Mouse (Mus musculus): ENCODE data around the gene Afm. TPM values are rescaled to one million over a fixed set of nuclear protein-coding genes. Genes with fewer than 3 reads are reported as not detected.

Gene Afm
- polyA plus RNA-seq, 1 experiment from 2014 or later, result not detected

- Histone ChIP-seq H3K9me3 (replicated peaks; ENCODE audit: control insufficient read depth, low read length) (no peaks in the 10 kb centered on the region), H3K27ac (replicated peaks; ENCODE audit: low read depth, low read length) (no peak overlapping the region), H3K27me3 (ENCODE audit: control insufficient read depth, insufficient read depth, low read length) (no peaks in the 10 kb centered on the region), H3K4me2 (ENCODE audit: low read depth, low read length) (no peak overlapping the region), H3K36me3 (replicated peaks; ENCODE audit: control insufficient read depth, insufficient read depth, low read depth, low read length) (no peaks in the 10 kb centered on the region), H3K4me3 (ENCODE audit: low read depth, low read length) (no peak overlapping the region), H3K4me1 (ENCODE audit: control insufficient read depth, insufficient read depth, low read length) (no peaks in the 10 kb centered on the region), H3K9ac (replicated peaks; ENCODE audit: low read length) (no peak overlapping the region)
- WGBS, result 72% methylated on average over 7 of the region's 7 CpGs
- DNase-seq (ENCODE audit: low spot score) (no peak), ATAC-seq (replicated peaks; ENCODE audit: insufficient number of reproducible peaks, low FRiP score, low TSS enrichment, low read depth) (no peak)
These were observed 30.4 kb upstream of the Afm start for GRCm38 (mm10) chr5:90488323-90488722.

GRCm38 (mm10) chr5:90490518-90490917, 28.2 kb upstream of the Afm start, which contains the start of gene Afp:
Gene Afp, plus strand, starts transcription at chr5:90490737.
- DNase-seq (ENCODE audit: low spot score) (no peak), ATAC-seq (replicated peaks; ENCODE audit: insufficient number of reproducible peaks, low FRiP score, low TSS enrichment, low read depth) (no peak)
- H3K9me3 ChIP-seq (replicated peaks; ENCODE audit: control insufficient read depth, low read length), result no peaks in the 10 kb centered on the region
- H3K27me3 ChIP-seq (ENCODE audit: control insufficient read depth, insufficient read depth, low read length), result no peaks in the 10 kb centered on the region
- H3K4me2 ChIP-seq (ENCODE audit: low read depth, low read length), result no peak within 1 kb of the TSS
- no peaks in the 10 kb centered on the region for H3K4me1 ChIP-seq (ENCODE audit: control insufficient read depth, insufficient read depth, low read length)
- no peak within 1 kb of the TSS for H3K9ac ChIP-seq (replicated peaks; ENCODE audit: low read length)
- no peak within 1 kb of the TSS for H3K27ac ChIP-seq (replicated peaks; ENCODE audit: low read depth, low read length)
- no peak within 1 kb of the TSS for H3K4me3 ChIP-seq (ENCODE audit: low read depth, low read length)
- 85% methylated on average over 7 of the region's 7 CpGs for WGBS
- H3K36me3 ChIP-seq (replicated peaks; ENCODE audit: control insufficient read depth, insufficient read depth, low read depth, low read length), result no peaks in the 10 kb centered on the region

- no peak overlapping the region for H3K27ac ChIP-seq (replicated peaks; ENCODE audit: low read depth, low read length)
- H3K27me3 ChIP-seq (ENCODE audit: control insufficient read depth, insufficient read depth, low read length), result no peaks in the 10 kb centered on the region
- no peak overlapping the region for H3K4me2 ChIP-seq (ENCODE audit: low read depth, low read length)
- H3K9ac ChIP-seq (replicated peaks; ENCODE audit: low read length), result no peak overlapping the region
- H3K9me3 ChIP-seq (replicated peaks; ENCODE audit: control insufficient read depth, low read length), result no peaks in the 10 kb centered on the region
- no peak overlapping the region for H3K4me3 ChIP-seq (ENCODE audit: low read depth, low read length)
- H3K36me3 ChIP-seq (replicated peaks; ENCODE audit: control insufficient read depth, insufficient read depth, low read depth, low read length), result no peaks in the 10 kb centered on the region
- no peaks in the 10 kb centered on the region for H3K4me1 ChIP-seq (ENCODE audit: control insufficient read depth, insufficient read depth, low read length)
- DNase-seq (ENCODE audit: low spot score) (no peak), ATAC-seq (replicated peaks; ENCODE audit: insufficient number of reproducible peaks, low FRiP score, low TSS enrichment, low read depth) (no peak)
- 76% methylated on average over 9 of the region's 9 CpGs for WGBS
These were observed 26.3 kb upstream of the Afm start for GRCm38 (mm10) chr5:90492440-90492839.

- Histone ChIP-seq H3K27me3 (ENCODE audit: control insufficient read depth, insufficient read depth, low read length) (no peaks in the 10 kb centered on the region), H3K9me3 (replicated peaks; ENCODE audit: control insufficient read depth, low read length) (no peaks in the 10 kb centered on the region), H3K27ac (replicated peaks; ENCODE audit: low read depth, low read length) (no peak overlapping the region), H3K4me3 (ENCODE audit: low read depth, low read length) (no peak overlapping the region), H3K36me3 (replicated peaks; ENCODE audit: control insufficient read depth, insufficient read depth, low read depth, low read length) (no peaks in the 10 kb centered on the region), H3K9ac (replicated peaks; ENCODE audit: low read length) (no peak overlapping the region), H3K4me2 (ENCODE audit: low read depth, low read length) (no peak overlapping the region), H3K4me1 (ENCODE audit: control insufficient read depth, insufficient read depth, low read length) (no peaks in the 10 kb centered on the region)
- 90% methylated on average over 4 of the region's 4 CpGs for WGBS
- DNase-seq (ENCODE audit: low spot score), result no peak
- no peak for ATAC-seq (replicated peaks; ENCODE audit: insufficient number of reproducible peaks, low FRiP score, low TSS enrichment, low read depth)
These were observed 24.4 kb upstream of the Afm start for GRCm38 (mm10) chr5:90494308-90494707.

GRCm38 (mm10) chr5:90499509-90499908, 19.2 kb upstream of the Afm start:
- ATAC-seq (replicated peaks; ENCODE audit: insufficient number of reproducible peaks, low FRiP score, low TSS enrichment, low read depth) (no peak), DNase-seq (ENCODE audit: low spot score) (no peak)
- WGBS, result 78% methylated on average over 7 of the region's 7 CpGs
- Histone ChIP-seq H3K27me3 (ENCODE audit: control insufficient read depth, insufficient read depth, low read length) (no peaks in the 10 kb centered on the region), H3K36me3 (replicated peaks; ENCODE audit: control insufficient read depth, insufficient read depth, low read depth, low read length) (no peaks in the 10 kb centered on the region), H3K27ac (replicated peaks; ENCODE audit: low read depth, low read length) (no peak overlapping the region), H3K9me3 (replicated peaks; ENCODE audit: control insufficient read depth, low read length) (no peaks in the 10 kb centered on the region), H3K4me1 (ENCODE audit: control insufficient read depth, insufficient read depth, low read length) (no peaks in the 10 kb centered on the region), H3K9ac (replicated peaks; ENCODE audit: low read length) (no peak overlapping the region), H3K4me3 (ENCODE audit: low read depth, low read length) (no peak overlapping the region), H3K4me2 (ENCODE audit: low read depth, low read length) (no peak overlapping the region)

GRCm38 (mm10) chr5:90500714-90501113, 18.0 kb upstream of the Afm start:
- Histone ChIP-seq H3K36me3 (replicated peaks; ENCODE audit: control insufficient read depth, insufficient read depth, low read depth, low read length) (no peaks in the 10 kb centered on the region), H3K9ac (replicated peaks; ENCODE audit: low read length) (no peak overlapping the region), H3K4me2 (ENCODE audit: low read depth, low read length) (no peak overlapping the region), H3K4me1 (ENCODE audit: control insufficient read depth, insufficient read depth, low read length) (no peaks in the 10 kb centered on the region), H3K27ac (replicated peaks; ENCODE audit: low read depth, low read length) (no peak overlapping the region), H3K4me3 (ENCODE audit: low read depth, low read length) (no peak overlapping the region), H3K27me3 (ENCODE audit: control insufficient read depth, insufficient read depth, low read length) (no peaks in the 10 kb centered on the region), H3K9me3 (replicated peaks; ENCODE audit: control insufficient read depth, low read length) (no peaks in the 10 kb centered on the region)
- DNase-seq (ENCODE audit: low spot score), result peak; percentile 85
- WGBS, result 6% methylated on average over 6 of the region's 6 CpGs
- ATAC-seq (replicated peaks; ENCODE audit: insufficient number of reproducible peaks, low FRiP score, low TSS enrichment, low read depth), result 0 out of 2 replicates have a peak, but pooled peaks have one; percentile 39

- H3K27me3 ChIP-seq (ENCODE audit: control insufficient read depth, insufficient read depth, low read length), result no peaks in the 10 kb centered on the region
- no peaks in the 10 kb centered on the region for H3K4me1 ChIP-seq (ENCODE audit: control insufficient read depth, insufficient read depth, low read length)
- DNase-seq (ENCODE audit: low spot score) (no peak), ATAC-seq (replicated peaks; ENCODE audit: insufficient number of reproducible peaks, low FRiP score, low TSS enrichment, low read depth) (no peak)
- H3K27ac ChIP-seq (replicated peaks; ENCODE audit: low read depth, low read length), result no peak overlapping the region
- H3K9me3 ChIP-seq (replicated peaks; ENCODE audit: control insufficient read depth, low read length), result no peaks in the 10 kb centered on the region
- no peaks in the 10 kb centered on the region for H3K36me3 ChIP-seq (replicated peaks; ENCODE audit: control insufficient read depth, insufficient read depth, low read depth, low read length)
- 85% methylated on average over 5 of the region's 5 CpGs for WGBS
- no peak overlapping the region for H3K4me2 ChIP-seq (ENCODE audit: low read depth, low read length)
- no peak overlapping the region for H3K9ac ChIP-seq (replicated peaks; ENCODE audit: low read length)
- H3K4me3 ChIP-seq (ENCODE audit: low read depth, low read length), result no peak overlapping the region
These were observed 17.0 kb upstream of the Afm start for GRCm38 (mm10) chr5:90501752-90502151.

- WGBS, result 80% methylated on average over 11 of the region's 11 CpGs
- no peak for ATAC-seq (replicated peaks; ENCODE audit: insufficient number of reproducible peaks, low FRiP score, low TSS enrichment, low read depth)
These were observed 14.0 kb upstream of the Afm start for GRCm38 (mm10) chr5:90504742-90505141.

More at GRCm38 (mm10) chr5:90504742-90505141, 14.0 kb upstream of the Afm start:
- DNase-seq (ENCODE audit: low spot score), result no peak
- Histone ChIP-seq H3K9ac (replicated peaks; ENCODE audit: low read length) (no peak overlapping the region), H3K36me3 (replicated peaks; ENCODE audit: control insufficient read depth, insufficient read depth, low read depth, low read length) (no peaks in the 10 kb centered on the region), H3K4me3 (ENCODE audit: low read depth, low read length) (no peak overlapping the region), H3K4me2 (ENCODE audit: low read depth, low read length) (no peak overlapping the region), H3K27me3 (ENCODE audit: control insufficient read depth, insufficient read depth, low read length) (no peaks in the 10 kb centered on the region), H3K9me3 (replicated peaks; ENCODE audit: control insufficient read depth, low read length) (no peaks in the 10 kb centered on the region), H3K27ac (replicated peaks; ENCODE audit: low read depth, low read length) (no peak overlapping the region), H3K4me1 (ENCODE audit: control insufficient read depth, insufficient read depth, low read length) (no peaks in the 10 kb centered on the region)
